Mouse (Mus musculus): ENCODE data around the gene Ero1l.
A peak's percentile ranks its signal among the peaks of the same experiment; 100 is the strongest.

Ero1l gene

GRCm38 (mm10) chr14:45318426-45319236 lies at the start of gene Ero1l:
TSS of gene Ero1l (minus strand) at chr14:45318771.
- peak; percentile 87 for DNase-seq

DNA sequence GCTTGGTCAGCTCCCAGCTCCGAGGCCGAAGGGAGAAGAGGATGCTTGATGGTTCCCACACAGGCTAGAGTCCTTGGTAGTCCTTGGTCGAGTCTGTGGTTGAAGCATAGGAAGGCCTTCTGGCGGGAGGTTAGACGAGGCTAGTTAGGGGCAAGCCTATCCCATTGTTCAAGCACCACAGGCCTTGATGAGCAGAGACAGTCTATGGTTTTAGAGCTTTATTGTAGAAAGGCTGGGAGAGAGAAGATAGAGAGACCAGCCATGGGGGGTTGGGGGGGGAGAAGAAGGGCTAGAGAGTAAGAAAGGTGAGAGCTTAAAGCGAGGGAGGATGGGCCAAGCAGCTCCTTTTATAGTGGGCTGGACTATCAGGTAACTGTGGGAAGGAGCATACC lies 46.6 kb upstream of the Ero1l start:
- DNase-seq = no peak

- no peak for DNase-seq
Measured at GRCm38 (mm10) chr14:45364211-45365195, 45.9 kb upstream of the Ero1l start.

DNA sequence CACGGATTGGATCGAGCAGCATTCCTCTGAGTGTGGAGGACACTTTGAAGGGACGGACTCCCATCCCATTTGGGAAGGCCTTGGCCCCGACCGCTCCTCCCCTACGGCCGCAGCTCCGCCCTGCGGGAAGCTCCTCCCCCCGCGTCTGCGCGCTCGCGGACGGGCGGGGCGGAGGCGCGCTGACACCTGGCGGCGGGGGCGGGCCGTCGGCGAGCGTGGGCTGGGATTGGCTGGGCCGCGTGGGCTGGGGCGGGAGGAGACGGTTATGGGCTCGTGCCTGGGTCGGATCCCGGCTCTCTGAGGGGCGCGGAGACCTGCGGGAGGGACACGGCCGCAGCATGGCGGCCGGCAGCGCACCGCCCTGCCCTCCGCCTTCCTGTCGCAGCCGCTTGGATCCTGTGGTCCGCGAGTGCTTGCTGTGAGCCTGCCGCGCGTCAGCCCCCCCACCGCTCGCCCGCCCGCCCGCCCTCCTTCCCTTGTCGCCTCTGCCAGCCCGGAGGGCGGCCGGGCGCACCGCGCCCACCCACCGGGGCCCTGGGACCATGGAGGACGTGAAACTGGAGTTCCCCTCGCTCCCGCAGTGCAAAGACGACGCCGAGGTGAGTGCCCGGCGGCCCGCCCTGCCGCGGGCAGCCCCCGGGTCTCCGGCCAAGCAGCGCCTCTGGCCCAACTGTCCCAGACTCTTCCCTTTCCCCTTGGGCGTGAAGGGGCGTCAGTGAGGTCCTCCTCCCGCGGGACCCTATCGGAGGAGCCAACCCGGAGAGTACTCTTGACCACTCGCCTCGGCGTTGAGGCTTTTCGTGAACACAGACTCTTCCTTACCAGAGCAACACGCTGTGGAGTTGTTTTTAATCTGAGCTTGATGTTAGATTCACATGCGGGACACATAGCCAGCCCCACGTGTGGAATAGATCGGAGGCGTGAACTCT lies 32.6 kb upstream of the Ero1l start, which contains the start of gene Styx:
TSS of gene Styx (plus strand) at position 163 of the 929 bp plus-strand sequence.
- peak; percentile 98 for DNase-seq

- peak; percentile 94 for DNase-seq
Measured at GRCm38 (mm10) chr14:45329589-45330181, 11.1 kb upstream of the Ero1l start, which contains the start of gene Psmc6. TSS of gene Psmc6 (plus strand) at chr14:45329788.

DNA sequence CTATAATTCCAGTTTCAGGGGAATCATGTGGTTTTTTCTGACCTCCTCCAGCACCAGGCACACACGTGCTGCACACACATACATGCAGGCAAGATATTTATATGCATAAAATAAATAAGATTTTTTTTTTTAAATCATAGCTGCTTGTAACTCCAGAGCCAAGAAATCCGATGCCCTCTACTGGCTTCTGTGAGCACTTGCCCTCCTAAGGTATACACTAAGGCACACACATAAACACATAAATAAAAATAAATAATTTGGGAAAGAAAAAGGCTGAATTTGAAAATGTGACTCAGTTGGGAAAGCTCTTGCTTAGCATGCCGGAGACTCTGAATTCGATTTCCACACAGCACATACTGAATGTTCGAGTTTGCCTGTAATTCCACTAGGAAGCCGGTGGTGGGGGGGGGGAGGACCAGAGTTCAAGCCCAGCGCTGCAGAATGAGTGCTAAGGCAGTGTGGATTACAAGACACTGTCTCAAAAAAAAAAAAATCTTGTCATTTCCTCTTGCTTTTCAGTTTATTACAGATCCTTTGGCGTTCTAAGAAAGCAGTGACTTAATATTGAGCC lies 10.5 kb upstream of the Ero1l start:
- DNase-seq = no peak

- no peak for DNase-seq
Measured at GRCm38 (mm10) chr14:45328072-45328713, 9.6 kb upstream of the Ero1l start.

- no peak for DNase-seq
Measured at GRCm38 (mm10) chr14:45325471-45325870, 6.9 kb upstream of the Ero1l start.

DNA sequence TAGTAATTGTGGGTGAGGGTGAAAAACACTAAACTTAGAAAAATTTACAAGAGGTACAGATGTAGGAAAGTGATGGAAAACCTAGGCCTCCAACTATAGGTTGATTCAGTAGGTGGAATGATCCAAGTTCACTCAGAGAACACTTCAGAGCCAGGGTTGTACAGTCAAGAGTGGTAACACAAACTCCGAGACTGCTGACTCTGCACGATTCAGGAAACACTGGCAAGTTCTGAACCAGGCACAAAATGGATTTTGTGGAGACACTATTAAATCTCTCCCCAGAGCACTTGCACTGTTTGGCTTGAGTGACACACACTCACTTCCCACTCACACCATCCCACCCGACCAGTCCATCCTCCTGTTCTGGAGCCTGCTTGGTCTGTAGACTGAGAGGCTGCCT lies 4.7 kb upstream of the Ero1l start:
- no peak for DNase-seq

DNA sequence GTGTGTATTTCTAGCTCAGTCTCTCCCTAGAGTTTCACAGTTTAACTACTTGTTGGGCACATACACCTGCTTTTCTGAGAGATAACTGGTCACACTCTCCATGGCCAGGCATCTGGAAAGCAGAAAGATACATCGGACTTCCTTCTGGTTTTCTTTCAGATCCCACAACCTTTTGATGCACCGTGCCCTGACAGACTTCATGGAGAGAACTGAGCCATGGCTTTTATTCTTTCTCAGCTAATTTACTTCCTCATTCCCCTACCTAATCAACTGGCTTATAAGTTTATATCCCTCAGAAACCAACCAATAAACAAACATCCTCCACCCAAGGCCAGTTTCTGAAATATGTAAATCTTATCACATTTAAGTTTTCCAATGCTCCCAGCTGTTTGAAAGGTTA lies 3.9 kb upstream of the Ero1l start:
- DNase-seq = no peak

DNA sequence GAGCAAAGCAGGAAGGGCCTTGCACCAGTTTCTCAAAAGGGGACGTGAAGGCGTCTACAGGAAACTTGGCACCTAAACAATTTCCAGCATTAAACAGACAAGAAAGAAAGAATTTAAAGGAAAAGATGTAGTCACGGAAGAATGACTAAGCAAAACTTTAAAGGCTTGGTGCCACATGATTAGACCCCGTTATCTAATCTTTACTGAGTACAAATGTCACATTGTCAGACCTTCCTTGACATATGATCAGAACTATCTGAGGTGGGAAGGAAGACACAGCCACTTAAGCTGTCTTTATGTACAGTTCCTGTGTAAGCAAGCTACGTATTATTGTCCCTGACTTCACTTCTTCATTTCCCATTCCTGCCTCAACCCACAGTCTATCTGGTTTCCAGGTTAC lies 3.1 kb upstream of the Ero1l start:
- no peak for DNase-seq

DNA sequence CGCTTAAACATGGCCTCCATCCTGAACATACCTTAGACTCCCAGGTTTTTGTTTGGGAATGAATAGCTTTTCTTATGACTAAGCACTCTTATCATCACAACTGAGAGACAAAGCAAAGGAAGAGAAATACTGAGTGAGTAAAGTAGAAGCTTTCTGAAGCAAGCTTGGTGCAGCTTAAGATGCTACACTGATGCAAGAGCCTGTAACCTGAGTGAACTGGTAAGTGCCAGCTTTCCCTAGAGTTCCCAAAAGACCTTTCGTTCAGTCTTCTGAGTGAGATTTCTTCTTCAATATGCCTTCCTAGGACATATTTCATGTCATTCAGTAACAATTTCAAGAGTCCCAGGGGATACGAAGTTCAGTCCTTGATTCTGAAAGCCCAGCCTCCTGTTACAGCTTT lies 2.5 kb upstream of the Ero1l start:
- DNase-seq = no peak

DNA sequence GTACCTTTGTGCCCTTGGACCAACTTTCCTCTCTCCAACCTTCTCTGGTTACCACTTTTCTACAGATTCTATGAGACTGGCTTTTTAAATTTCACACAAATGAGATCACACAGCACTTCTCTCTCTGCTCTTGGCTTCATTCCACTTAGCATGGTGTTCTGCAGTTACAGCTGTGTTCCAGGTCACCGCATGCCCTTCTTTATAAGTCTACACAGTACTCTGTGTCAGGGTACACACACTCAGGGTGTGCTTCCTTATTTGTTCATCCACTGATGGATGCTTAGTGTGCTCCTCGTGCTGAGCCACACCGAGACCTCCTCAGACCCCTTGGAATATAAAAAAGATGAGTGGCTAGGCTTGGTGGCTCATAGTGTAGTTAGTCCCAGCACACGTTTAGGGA lies 1.5 kb upstream of the Ero1l start:
- DNase-seq = no peak

GRCm38 (mm10) chr14:45319237-45319610 lies 653 bp upstream of the Ero1l start:
- DNase-seq = no peak

DNA sequence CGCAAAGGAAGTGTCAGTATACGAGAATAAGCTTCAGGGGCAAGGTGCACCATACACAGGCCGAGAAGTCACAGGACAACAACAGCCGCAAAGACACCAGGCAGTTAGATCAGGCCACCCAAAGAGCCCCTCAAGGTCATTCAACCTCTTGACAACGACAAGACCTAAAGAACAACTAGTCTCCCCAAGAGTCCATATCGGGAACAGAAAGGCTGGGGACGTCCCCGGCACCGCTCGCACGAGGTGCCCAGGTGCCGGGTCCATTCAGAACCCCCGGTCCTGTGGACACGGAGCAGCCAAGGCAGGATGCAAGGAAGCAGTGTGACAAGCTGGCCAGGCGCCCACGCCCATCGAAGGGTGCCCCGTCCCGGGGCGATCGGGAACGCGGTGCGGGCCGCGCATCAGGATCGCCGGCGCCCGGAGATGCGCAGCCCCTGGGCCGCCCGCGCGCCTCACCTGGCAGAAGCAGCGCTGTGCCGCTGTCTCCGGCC lies 605 bp downstream of the Ero1l start:
- no peak for DNase-seq

GRCm38 (mm10) chr14:45316927-45317326 lies 1.6 kb downstream of the Ero1l start:
- no peak for DNase-seq

DNA sequence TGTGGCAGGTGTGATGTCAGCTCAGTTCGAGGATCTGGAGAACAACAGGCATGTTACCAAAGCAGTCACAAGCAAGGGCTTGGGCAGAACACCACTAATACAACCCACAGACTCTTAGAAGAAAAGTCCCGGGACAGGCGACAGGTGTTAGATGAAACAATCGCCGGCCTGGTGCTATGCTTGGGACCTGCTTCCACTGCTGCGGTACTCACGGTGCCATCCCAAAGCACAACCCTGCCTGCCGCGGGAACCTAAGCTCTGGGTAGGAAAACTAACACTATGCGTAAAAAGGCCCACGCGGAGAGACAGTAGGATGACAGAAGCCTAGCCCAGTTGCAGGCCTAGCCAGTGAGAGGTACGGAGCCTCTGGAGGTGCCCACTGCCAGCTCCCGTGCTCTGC lies 8.5 kb downstream of the Ero1l start:
- DNase-seq = no peak

- DNase-seq = no peak
Measured at GRCm38 (mm10) chr14:45309646-45310045, 8.9 kb downstream of the Ero1l start.

DNA sequence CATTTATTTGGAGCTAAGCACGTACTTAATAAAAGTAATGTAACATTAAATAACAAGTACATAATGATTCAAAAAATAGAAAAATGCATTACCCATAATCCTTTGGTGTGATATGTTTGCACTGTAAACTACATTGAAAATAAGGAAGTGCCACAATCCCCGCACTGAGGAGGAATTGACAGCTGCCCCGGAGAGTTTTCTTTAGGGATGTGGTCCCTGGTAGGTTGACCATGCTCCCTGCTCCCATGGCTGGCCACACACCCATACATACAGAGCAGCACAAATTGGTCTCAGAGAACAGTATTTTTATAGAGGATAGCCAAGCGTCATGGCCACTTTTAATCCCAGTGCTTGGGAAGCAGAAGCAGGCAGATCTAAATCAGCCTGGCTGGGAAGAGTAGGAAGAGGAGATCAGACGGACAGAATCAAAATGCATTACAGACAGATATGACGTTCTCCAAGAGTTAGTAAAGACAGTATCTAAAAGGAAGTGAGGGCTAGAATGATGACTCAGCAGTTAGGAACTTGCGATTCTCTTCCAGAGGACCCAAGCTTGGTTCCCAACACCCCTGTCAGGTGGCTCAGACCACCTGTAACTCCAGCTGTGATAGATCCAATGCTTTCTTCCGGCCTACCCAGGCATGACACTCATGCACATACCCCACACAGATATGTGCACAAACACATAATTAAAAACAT lies 10.8 kb downstream of the Ero1l start:
- DNase-seq = no peak

DNA sequence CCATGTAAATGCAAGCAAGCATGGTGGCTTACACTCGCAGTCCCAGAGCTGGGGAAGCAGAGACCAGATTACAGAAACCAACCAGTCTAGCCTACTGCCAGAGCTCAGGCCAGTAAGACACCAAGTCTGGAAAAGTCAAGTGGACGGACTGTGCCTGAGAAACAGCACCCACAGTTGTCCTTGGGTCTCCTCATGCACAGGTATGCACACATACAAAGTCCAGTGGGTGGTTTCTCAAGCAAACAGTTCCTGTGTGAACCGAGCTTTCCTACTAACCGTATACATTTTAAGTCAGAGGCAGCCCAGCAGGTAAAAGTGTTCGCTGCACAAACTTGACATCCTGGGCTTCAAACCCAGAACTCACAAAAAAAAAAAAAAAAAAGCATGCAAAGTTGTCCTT lies 12.7 kb downstream of the Ero1l start:
- DNase-seq = no peak
